Comparison of ENCODE assay signal across 15 mouse cellular contexts in the genomic region with DNA sequence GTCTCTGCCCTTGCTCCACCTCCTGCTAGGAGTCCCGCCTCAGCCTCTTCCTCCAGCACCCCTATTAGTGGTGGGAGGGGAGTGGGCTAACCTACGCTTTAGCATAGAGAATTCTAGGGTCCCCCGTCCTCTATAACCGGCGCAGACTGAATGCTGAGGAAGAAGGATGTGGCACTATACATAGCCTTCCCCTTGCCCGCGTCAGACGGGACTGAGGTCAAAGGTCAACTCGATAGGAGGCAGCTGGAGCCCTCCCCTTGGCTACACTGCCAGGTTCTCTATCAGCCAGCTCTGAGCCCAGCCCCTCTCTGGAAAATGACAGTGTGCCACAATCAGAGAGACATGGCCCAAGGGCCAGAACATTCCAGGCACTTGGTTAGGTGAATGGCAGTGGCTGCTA. TPM values are rescaled to one million over a fixed set of nuclear protein-coding genes. Genes with fewer than 3 reads are reported as not detected.
DNase-seq lines count a peak whose midpoint lies in the region; ATAC-seq and TF ChIP-seq lines count a peak whose summit lies in the region.
"Had no signal": no experiment of that assay in that cellular context is flagged by ENCODE, and none has a peak within 500 bp of the region (broad histone marks: within the 10 kb centered on the region; RNA-seq: fewer than 3 reads in every experiment).

A gene (minus strand): TSS at position 168 of the 400 bp plus-strand sequence.

- DNase-seq in embryonic facial prominence, embryonic 11.5 days (ENCODE audit: low spot score), result no peak
- DNase-seq in embryonic facial prominence, embryonic 10.5 days (ENCODE audit: low spot score), result no peak
- DNase-seq in liver, adult 2 months (ENCODE audit: extremely low read depth, low read depth, low spot score), result peak; percentile 43
- DNase-seq in liver, result no peak
- no peak for DNase-seq in left cerebral cortex, adult 9 months (ENCODE audit: low spot score in 2 of 2)
- DNase-seq in layer of hippocampus, postnatal 10 days (ENCODE audit: low spot score in 2 of 2), result no peak
- DNase-seq: cerebellum, adult 9-11 months; kidney, adult 18-20 months; layer of hippocampus, postnatal 36 days; lung, adult 2 months had no signal

- H3K27ac ChIP-seq in embryonic facial prominence, embryonic 11.5 days (replicated peaks; ENCODE audit: low read depth, low read length), result no peak within 1 kb of the TSS
- no peak within 1 kb of the TSS for H3K27ac ChIP-seq in embryonic facial prominence, embryonic 10.5 days (replicated peaks)
- no peak within 1 kb of the TSS for H3K27ac ChIP-seq in liver, adult 2 months (replicated peaks; ENCODE audit: insufficient read depth, low read depth, low read length)
- H3K27ac ChIP-seq in embryonic facial prominence, embryonic 13.5 days, result no peak within 1 kb of the TSS
- no peak within 1 kb of the TSS for H3K27ac ChIP-seq in stomach, embryonic 15.5 days

- H3K4me3 ChIP-seq in embryonic facial prominence, embryonic 11.5 days (ENCODE audit: low read depth, low read length), result no peak within 1 kb of the TSS
- H3K4me3 ChIP-seq in embryonic facial prominence, embryonic 10.5 days, result no peak within 1 kb of the TSS
- 0 out of 2 replicates have a peak within 1 kb of the TSS, but pooled peaks have one; percentile 2 for H3K4me3 ChIP-seq in liver, adult 2 months (ENCODE audit: insufficient read depth, low read depth, low read length)
- no peak within 1 kb of the TSS for H3K4me3 ChIP-seq in embryonic facial prominence, embryonic 13.5 days
- H3K4me3 ChIP-seq in stomach, embryonic 15.5 days (replicated peaks), result no peak within 1 kb of the TSS

- WGBS in embryonic facial prominence, embryonic 11.5 days, result 49% methylated on average over 9 of the region's 9 CpGs
- WGBS in embryonic facial prominence, embryonic 10.5 days, result 48% methylated on average over 9 of the region's 9 CpGs
- 48% methylated on average over 9 of the region's 9 CpGs for WGBS in liver, adult 2 months
- 37% methylated on average over 9 of the region's 9 CpGs for WGBS in embryonic facial prominence, embryonic 13.5 days
- WGBS in stomach, embryonic 15.5 days, result 40% methylated on average over 9 of the region's 9 CpGs

- no peaks in the 10 kb centered on the region for H3K9me3 ChIP-seq in embryonic facial prominence, embryonic 11.5 days (replicated peaks; ENCODE audit: control insufficient read depth, low read length)
- no peaks in the 10 kb centered on the region for H3K9me3 ChIP-seq in embryonic facial prominence, embryonic 10.5 days
- no peaks in the 10 kb centered on the region for H3K9me3 ChIP-seq in embryonic facial prominence, embryonic 13.5 days
- H3K9me3 ChIP-seq in stomach, embryonic 15.5 days, result no peaks in the 10 kb centered on the region

- H3K9ac ChIP-seq in embryonic facial prominence, embryonic 11.5 days (replicated peaks; ENCODE audit: low read length), result no peak within 1 kb of the TSS
- H3K9ac ChIP-seq in liver, adult 2 months (ENCODE audit: low read depth, low read length), result no peak within 1 kb of the TSS; the same call in 1 of the 2 replicates
- H3K9ac ChIP-seq in embryonic facial prominence, embryonic 13.5 days, result no peak within 1 kb of the TSS
- H3K9ac ChIP-seq in stomach, embryonic 15.5 days, result no peak within 1 kb of the TSS

- H3K79me2 ChIP-seq in liver, adult 2 months (ENCODE audit: control insufficient read depth, insufficient read depth, low read length), result no peaks in the 10 kb centered on the region

- H3K4me1 ChIP-seq in embryonic facial prominence, embryonic 11.5 days (ENCODE audit: control insufficient read depth, insufficient read depth, low read length), result no peaks in the 10 kb centered on the region
- H3K4me1 ChIP-seq in embryonic facial prominence, embryonic 10.5 days, result peaks cover 23% of the 10 kb centered on the region
- peaks cover 16% of the 10 kb centered on the region for H3K4me1 ChIP-seq in liver, adult 2 months (ENCODE audit: control insufficient read depth, insufficient read depth, low read length)
- H3K4me1 ChIP-seq in embryonic facial prominence, embryonic 13.5 days, result no peaks in the 10 kb centered on the region
- H3K4me1 ChIP-seq in stomach, embryonic 15.5 days, result peaks cover 8% of the 10 kb centered on the region; the same call in 1 of the 2 replicates

- no peaks in the 10 kb centered on the region for H3K36me3 ChIP-seq in embryonic facial prominence, embryonic 11.5 days (replicated peaks; ENCODE audit: control insufficient read depth, insufficient read depth, low read depth, low read length)
- H3K36me3 ChIP-seq in embryonic facial prominence, embryonic 10.5 days (replicated peaks), result no peaks in the 10 kb centered on the region
- H3K36me3 ChIP-seq in liver, adult 2 months (ENCODE audit: control insufficient read depth, insufficient read depth, low read length), result no peaks in the 10 kb centered on the region
- H3K36me3 ChIP-seq in embryonic facial prominence, embryonic 13.5 days, result no peaks in the 10 kb centered on the region
- H3K36me3 ChIP-seq in stomach, embryonic 15.5 days, result no peaks in the 10 kb centered on the region

- no peak within 1 kb of the TSS for H3K4me2 ChIP-seq in embryonic facial prominence, embryonic 11.5 days (ENCODE audit: low read depth, low read length)
- H3K4me2 ChIP-seq in embryonic facial prominence, embryonic 13.5 days, result no peak within 1 kb of the TSS
- H3K4me2 ChIP-seq in stomach, embryonic 15.5 days, result peak within 1 kb of the TSS; percentile 22; the same call in 1 of the 2 replicates

- no peaks in the 10 kb centered on the region for H3K27me3 ChIP-seq in embryonic facial prominence, embryonic 11.5 days (ENCODE audit: control insufficient read depth, insufficient read depth, low read length)
- H3K27me3 ChIP-seq in embryonic facial prominence, embryonic 10.5 days (replicated peaks; ENCODE audit: low read depth, poor library complexity, severe bottlenecking), result no peaks in the 10 kb centered on the region
- no peaks in the 10 kb centered on the region for H3K27me3 ChIP-seq in liver, adult 2 months (ENCODE audit: control insufficient read depth, insufficient read depth, low read length)
- H3K27me3 ChIP-seq in embryonic facial prominence, embryonic 13.5 days, result no peaks in the 10 kb centered on the region
- H3K27me3 ChIP-seq in stomach, embryonic 15.5 days (replicated peaks), result no peaks in the 10 kb centered on the region

- no peak for TF ChIP-seq CTCF in liver, adult 2 months (IDR thresholded peaks at IDR 0.05; ENCODE audit: low read depth, low read length)

- TF ChIP-seq POLR2A in liver, adult 2 months (IDR thresholded peaks at IDR 0.05; ENCODE audit: extremely low read depth, insufficient read depth, low read length), result no peak

- ATAC-seq in embryonic facial prominence, embryonic 11.5 days (replicated peaks; ENCODE audit: insufficient number of reproducible peaks, low FRiP score, low TSS enrichment, low read depth), result peak; percentile 46; the same call in 1 of the 2 replicates
- ATAC-seq in embryonic facial prominence, embryonic 13.5 days (ENCODE audit: insufficient number of reproducible peaks, insufficient read depth, low FRiP score, low TSS enrichment, low read depth), result 0 out of 2 replicates have a peak, but pooled peaks have one; percentile 39
- peak; percentile 47 for ATAC-seq in stomach, embryonic 15.5 days (ENCODE audit: insufficient read depth, low FRiP score, low read depth)

RNA-seq across cellular contexts. Expression of the gene that starts here (rescaled TPM):
- polyA plus RNA-seq in embryonic facial prominence, embryonic 11.5 days (2014; fragmentation: Nextera tagmentation; extraction: Ambion mirVana), result not detected in 2 replicates
- 0.21 TPM in 1 of 2 replicates, not detected in the other for polyA plus RNA-seq in embryonic facial prominence, embryonic 10.5 days (2016; fragmentation: Nextera tagmentation; extraction: Ambion mirVana)
- 0.09 and 0.13 TPM in 2 replicates for total RNA-seq in liver, adult 2 months (2014; rRNA removed)
- 0.78 and 1.6 TPM in 2 replicates for polyA plus RNA-seq in liver, adult 2 months (2012; rRNA removed)
- polyA plus RNA-seq in embryonic facial prominence, embryonic 13.5 days (2015; fragmentation: Nextera tagmentation; extraction: Ambion mirVana), result 0.30 TPM in 1 of 2 replicates, not detected in the other
- polyA plus RNA-seq in stomach, embryonic 15.5 days (2015; fragmentation: Nextera tagmentation; extraction: Ambion mirVana), result 2.7 and 3.1 TPM in 2 replicates
- total RNA-seq in layer of hippocampus, postnatal 10 days (2021), result not detected
- total RNA-seq: gastrocnemius, adult 8-10 months; layer of hippocampus, postnatal 36 days; megakaryocyte-erythroid progenitor cell, adult 5-6 weeks had no signal
- polyA plus RNA-seq: neural tube, embryonic 14.5 days had no signal

Comparison
In these comparisons a context has a peak if more than half of its experiments do, and no peak if none do; other contexts are left out.
1. Peak in ATAC-seq in embryonic facial prominence, embryonic 11.5 days; RNA of the gene not detected or under 1 TPM.
2. Peak in ATAC-seq in embryonic facial prominence, embryonic 13.5 days; RNA of the gene not detected or under 1 TPM.